Mouse (Mus musculus) stomach, postnatal 0 days (tissue): ENCODE results near the gene Aif1.

ENCODE experiments used
- CTCF ChIP-seq: IDR thresholded peaks from 2 replicates; pipeline ENCODE4 v1.5.1; 2016; ENCODE audit warnings: antibody characterized with exemption, low read depth, mild to moderate bottlenecking, moderate library complexity
- EP300 ChIP-seq: optimal IDR thresholded peaks from 2 replicates; pipeline ENCODE3; 2016; ENCODE audit warnings: antibody characterized with exemption

- TF ChIP-seq EP300 (no peak), CTCF (no peak)
Observed at GRCm38 (mm10) chr17:35153931-35154330, 21.9 kb downstream of the Aif1 start.
